Mouse (Mus musculus) kidney, postnatal 10 days (tissue): ENCODE data around the gene Dclk2.

Experiments
- DNase-seq: peaks from one replicate; pipeline ENCODE4 v3.0.0; 2021; ENCODE audit warnings: mixed read lengths

Gene Dclk2

DNA sequence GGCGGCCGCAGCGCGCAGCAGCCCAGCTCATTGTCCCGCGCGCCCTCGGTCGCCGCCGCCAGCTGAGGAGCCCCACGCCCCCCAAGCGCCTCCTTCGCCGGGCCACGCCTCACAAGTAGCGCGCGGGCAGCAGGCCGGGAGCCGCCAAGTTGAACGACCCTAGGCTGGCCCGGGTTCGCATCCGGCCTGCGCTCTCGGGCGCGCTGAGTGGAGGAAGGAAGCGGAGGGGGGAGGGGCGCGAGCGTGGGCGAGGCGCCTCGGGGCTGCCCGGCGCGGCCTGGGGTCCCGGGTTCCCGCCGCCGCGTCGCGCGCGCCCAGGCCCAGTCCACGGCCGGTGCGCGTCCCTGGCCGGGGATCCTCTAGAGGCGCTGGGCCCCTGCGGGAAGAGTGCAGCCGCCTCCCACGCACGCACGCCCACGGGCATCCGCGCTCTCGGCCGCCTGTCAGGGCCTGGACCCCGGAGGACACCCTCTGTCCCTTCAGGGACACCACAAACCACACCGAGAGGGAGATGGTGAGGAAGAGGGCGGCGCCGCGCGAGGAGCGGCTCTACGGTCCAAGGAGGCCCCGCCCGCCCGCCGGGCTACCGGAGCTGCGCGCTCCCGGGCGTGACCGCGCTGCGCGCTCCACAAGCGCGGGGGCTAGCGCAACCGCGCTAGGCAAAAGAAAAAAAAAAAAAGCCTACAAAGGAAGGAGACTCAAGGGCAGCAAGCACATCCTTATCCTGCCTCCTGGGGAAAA, at the start of gene Dclk2:
Dclk2 (minus strand) TSS at position 510 of the 741 bp plus-strand sequence.
- DNase-seq, result peak; percentile 89

GRCm38 (mm10) chr3:86962665-86963435, 42.2 kb upstream of the Dclk2 start:
- DNase-seq, result no peak

- no peak for DNase-seq
These were observed 40.7 kb upstream of the Dclk2 start for GRCm38 (mm10) chr3:86961395-86961669.

- DNase-seq, result no peak
These were observed 40.2 kb upstream of the Dclk2 start for GRCm38 (mm10) chr3:86960656-86961394.

- no peak for DNase-seq
These were observed 38.4 kb upstream of the Dclk2 start for GRCm38 (mm10) chr3:86959088-86959487.

DNA sequence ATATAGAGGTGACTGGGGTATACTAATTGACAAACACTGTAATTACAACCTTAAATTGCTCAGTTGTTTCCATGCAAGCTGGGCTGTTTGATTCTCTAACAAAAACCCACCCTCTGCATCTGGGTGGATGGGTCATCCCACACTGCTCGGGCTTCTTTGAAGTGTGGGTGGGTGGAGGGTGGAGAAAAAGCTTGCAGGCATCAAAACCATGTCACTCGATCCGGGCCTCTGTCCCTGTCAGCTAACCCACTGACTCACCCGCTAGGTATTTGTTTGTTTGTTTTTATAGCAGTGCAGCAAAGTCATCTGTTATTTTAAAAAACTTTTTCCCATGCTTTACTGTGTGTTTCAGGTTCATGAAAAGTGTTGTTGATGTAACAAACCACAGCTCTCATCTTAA, 34.7 kb upstream of the Dclk2 start:
- no peak for DNase-seq

DNA sequence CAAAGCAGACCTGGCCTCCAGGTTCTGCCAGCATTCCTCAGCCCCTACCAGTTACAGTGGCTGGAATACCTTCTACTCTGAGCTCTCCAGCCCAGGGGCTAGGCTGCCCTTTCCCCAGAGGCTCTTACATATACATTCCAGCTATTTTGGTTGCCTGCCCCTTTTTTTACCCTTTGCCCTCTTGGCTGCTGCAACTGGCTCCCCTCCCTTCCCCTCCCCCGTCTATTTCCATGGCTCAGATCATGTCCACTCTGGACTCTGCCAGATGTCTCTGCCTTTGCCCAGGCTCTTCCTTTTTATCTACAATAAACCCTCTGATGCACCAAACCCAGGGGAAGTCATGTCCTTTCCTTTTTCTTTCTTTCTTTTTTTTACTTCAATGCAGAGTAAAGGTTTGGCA, 33.9 kb upstream of the Dclk2 start:
- peak; percentile 21 for DNase-seq

- peak; percentile 11 for DNase-seq
These were observed 33.2 kb upstream of the Dclk2 start for GRCm38 (mm10) chr3:86953819-86954218.

- no peak for DNase-seq
These were observed 30.0 kb upstream of the Dclk2 start for GRCm38 (mm10) chr3:86950652-86951051.

GRCm38 (mm10) chr3:86936254-86936836, 15.7 kb upstream of the Dclk2 start:
- no peak for DNase-seq

DNA sequence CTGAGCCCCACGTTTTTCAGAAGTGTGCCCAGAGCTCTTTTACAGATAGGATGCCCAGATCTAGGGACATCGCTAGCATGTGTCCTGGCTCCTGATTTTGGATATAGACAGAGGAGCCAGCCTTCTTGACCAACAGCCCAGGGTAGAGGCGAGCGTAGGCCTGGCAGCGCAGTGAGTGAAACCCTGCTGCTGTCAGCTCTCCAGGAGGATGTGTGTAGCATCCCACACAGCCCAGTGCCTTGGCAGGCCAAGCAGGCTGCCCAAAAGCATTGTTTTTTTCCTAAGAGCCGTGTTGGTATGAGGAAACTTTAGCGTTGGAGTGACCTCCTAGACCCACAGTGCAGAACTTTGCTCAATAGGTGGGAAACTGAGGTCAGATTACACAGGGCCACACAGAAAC, 12.8 kb upstream of the Dclk2 start:
- DNase-seq, result no peak

GRCm38 (mm10) chr3:86923686-86924085, 3.0 kb upstream of the Dclk2 start:
- DNase-seq, result no peak

DNA sequence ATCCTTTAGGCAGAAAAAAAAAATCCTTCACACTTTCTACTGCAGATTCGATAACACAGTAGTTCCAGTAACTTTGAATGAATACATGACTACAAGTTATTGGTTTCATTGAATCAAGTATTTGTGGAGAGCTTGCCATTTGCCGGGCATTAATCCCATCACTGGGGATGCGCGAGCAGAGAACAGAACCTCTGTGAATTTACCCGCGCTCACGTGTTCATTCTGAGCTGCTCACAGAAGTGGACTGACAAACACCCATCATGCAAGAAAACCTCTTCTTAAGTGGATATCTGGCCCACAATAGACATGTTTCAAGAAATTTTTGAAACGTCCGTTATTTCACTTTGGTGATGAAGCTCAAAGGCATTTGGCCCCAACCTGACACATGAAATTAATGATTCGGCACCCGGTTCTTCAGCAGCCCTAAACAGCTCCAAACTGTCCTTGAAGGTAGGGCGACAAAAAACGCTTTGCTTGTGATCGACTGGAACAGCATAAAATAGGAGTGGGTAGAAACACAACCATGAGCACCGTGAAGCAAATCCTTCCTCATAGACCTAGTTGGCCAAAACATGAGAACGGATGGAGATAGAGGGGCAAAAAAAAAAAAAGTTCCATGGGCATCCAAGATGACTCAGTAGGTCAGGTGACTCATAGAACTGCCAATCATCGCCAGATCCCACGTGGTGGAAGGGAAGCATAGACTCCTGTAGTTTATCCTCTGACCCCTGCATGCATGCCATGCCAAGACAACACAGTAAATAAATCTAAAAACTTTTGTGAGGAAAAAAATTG, 726 bp upstream of the Dclk2 start:
- peak; percentile 13 for DNase-seq

DNA sequence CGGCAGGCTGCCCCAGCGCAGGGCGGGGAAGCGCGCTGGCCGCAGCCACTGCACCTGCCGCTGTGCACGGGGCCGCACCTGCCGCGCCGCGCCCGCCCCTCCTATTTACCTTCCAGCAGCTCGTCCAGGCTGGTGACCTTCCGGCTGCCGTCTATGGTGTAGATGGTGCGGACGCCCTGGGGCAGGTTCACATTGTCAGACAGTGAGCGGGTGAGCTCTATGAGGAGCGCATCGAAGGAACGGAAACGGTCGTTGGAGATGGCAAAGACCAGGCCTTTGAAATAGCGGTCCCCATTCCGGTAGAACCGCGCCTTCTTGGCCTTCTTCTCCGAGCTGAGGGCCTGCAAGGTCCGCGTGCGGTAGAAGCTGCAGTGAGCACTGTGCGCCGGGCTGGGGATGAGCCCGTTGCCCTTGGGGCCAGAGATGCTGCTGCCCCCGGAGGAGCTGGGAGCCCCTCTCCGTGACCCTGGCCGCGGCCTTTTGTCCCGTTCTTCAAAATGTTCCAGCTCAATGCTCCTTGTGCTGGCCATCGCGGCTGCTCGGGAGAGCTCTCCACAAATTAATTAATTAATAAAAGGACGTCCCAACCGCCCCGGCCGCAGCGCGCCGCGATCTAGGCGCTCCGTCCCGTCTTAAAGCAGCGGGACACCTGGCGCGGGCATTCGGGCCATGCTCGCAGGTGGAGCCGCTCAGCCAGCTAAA, 860 bp downstream of the Dclk2 start:
- DNase-seq, result peak; percentile 41

GRCm38 (mm10) chr3:86917048-86917447, 3.6 kb downstream of the Dclk2 start:
- no peak for DNase-seq

DNA sequence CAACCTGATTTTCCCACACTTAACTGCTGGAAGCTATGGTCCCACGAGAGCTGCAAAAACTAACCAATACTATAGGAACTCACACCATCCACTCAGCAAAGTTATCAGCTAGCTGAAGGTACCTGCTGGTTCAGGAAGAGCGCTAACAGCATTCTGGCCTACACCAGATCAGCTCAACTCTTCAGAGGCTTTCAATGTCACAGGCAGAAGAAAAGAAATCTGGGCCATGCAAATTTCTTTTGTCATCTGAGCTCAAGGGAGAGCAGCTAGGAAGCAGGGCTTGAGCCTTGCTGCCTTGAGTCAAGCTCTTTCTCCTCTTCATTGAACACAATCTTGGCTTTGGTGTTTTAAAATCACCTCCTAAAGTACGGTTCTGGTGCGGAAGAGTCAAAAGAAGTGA, 4.0 kb downstream of the Dclk2 start:
- DNase-seq, result no peak

DNA sequence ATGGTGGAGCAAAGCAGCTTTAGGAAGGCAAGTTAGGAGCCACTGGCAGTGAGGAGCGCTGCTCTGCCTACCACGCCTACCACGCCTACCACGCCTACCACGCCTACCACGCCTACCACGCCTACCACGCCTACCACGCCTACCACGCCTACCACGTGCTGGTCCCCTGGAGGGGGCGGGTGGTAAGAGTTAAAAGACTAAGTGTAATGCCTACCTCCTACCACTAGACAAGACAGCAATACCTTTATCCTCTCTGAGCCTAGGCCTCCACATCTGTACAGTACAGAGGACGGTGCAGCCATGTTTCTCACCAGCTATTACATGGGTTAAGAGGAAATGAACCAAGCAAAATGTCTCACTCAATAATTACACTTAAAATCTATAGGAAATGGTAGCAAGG, 5.4 kb downstream of the Dclk2 start:
- DNase-seq, result no peak

- DNase-seq, result no peak
These were observed 6.3 kb downstream of the Dclk2 start for GRCm38 (mm10) chr3:86914316-86914715.

DNA sequence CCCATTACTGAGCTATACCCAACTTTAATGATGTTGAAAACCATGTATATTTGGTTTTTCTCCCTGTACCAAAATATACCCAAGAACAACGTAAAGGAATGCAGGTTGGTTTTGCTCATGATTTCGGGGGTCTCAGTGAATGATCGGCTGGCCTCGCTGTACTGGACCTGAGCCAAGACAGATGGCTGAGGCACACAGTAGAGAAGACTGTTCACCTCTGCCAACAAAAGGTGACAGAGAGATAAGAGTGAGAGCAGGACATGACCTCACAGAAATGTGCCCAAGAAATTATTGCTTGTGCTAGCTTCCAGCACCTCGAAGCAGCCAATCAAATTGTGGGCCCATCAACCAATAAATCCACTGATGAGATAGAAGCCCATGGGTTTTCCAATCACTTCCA, 22.3 kb downstream of the Dclk2 start:
- DNase-seq, result no peak

- DNase-seq, result no peak
These were observed 23.1 kb downstream of the Dclk2 start for GRCm38 (mm10) chr3:86897551-86897950.

- DNase-seq, result no peak
These were observed 23.6 kb downstream of the Dclk2 start for GRCm38 (mm10) chr3:86897066-86897465.

DNA sequence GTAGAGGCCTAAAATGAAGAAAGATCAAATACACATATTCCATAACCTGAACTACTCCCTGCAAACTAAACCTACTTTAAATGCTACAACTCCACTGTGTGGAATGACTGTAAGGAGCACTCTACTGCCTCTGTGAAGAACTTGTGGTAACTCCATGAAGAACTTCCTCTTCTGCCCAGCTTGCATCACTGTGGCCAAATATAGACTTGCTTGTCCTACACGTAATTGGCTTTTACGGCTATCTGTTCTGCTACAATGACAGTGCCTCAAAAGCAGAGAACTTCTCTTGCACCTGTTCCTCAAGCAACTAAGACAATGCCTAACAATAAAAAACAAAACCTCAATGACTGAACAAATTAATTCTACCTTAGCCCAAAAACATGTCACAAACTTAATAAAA, 26.2 kb downstream of the Dclk2 start:
- no peak for DNase-seq
